Mouse (Mus musculus): Measurements from ENCODE around the gene Pole2. TPM values are rescaled to one million over a fixed set of nuclear protein-coding genes. Genes with fewer than 3 reads are reported as not detected.

Gene Pole2
- polyA plus RNA-seq, 2 experiments, result 26.3 to 37.1 TPM

GRCm38 (mm10) chr12:69241405-69241770 lies 13.4 kb upstream of the Pole2 start:
- Histone ChIP-seq H3K36me3 (ENCODE audit: control insufficient read depth, insufficient read depth, low read length) (no peaks in the 10 kb centered on the region), H3K9me3 (ENCODE audit: control insufficient read depth, low read length) (no peaks in the 10 kb centered on the region), H3K4me2 (replicated peaks; ENCODE audit: low read depth, low read length, severe bottlenecking) (peak overlapping the region; percentile 65), H3K4me1 (ENCODE audit: control insufficient read depth, insufficient read depth, low read length) (peaks cover 4% of the 10 kb centered on the region), H3K4me3 (replicated peaks; ENCODE audit: low read length) (peak overlapping the region; percentile 61), H3K27ac (replicated peaks; ENCODE audit: low read depth, low read length) (peak overlapping the region; percentile 73), H3K27me3 (ENCODE audit: control insufficient read depth, insufficient read depth, low read length) (no peaks in the 10 kb centered on the region), H3K9ac (ENCODE audit: low read depth, low read length, severe bottlenecking) (peak overlapping the region; percentile 89)
- WGBS, result 6% methylated on average over 3 of the region's 3 CpGs
- 0 out of 2 replicates have a peak, but pooled peaks have one; percentile 11 for ATAC-seq (ENCODE audit: low FRiP score, low read depth)
- no peak for DNase-seq (ENCODE audit: low spot score)
- TF ChIP-seq POLR2A (IDR thresholded peaks at IDR 0.05; ENCODE audit: borderline replicate concordance, extremely low read depth, insufficient read depth, insufficient read length), result no peak

- ATAC-seq (ENCODE audit: low FRiP score, low read depth) (no peak), DNase-seq (ENCODE audit: low spot score) (no peak)
- H3K9me3 ChIP-seq (ENCODE audit: control insufficient read depth, low read length), result no peaks in the 10 kb centered on the region
- H3K27ac ChIP-seq (replicated peaks; ENCODE audit: low read depth, low read length), result peak within 1 kb of the TSS; percentile 73
- H3K4me3 ChIP-seq (replicated peaks; ENCODE audit: low read length), result peak within 1 kb of the TSS; percentile 61
- peaks cover 4% of the 10 kb centered on the region for H3K4me1 ChIP-seq (ENCODE audit: control insufficient read depth, insufficient read depth, low read length)
- no peaks in the 10 kb centered on the region for H3K36me3 ChIP-seq (ENCODE audit: control insufficient read depth, insufficient read depth, low read length)
- TF ChIP-seq POLR2A (IDR thresholded peaks at IDR 0.05; ENCODE audit: borderline replicate concordance, extremely low read depth, insufficient read depth, insufficient read length), result no peak
- peak within 1 kb of the TSS; percentile 65 for H3K4me2 ChIP-seq (replicated peaks; ENCODE audit: low read depth, low read length, severe bottlenecking)
- 60% methylated on average over 6 of the region's 6 CpGs for WGBS
- H3K27me3 ChIP-seq (ENCODE audit: control insufficient read depth, insufficient read depth, low read length), result no peaks in the 10 kb centered on the region
- H3K9ac ChIP-seq (ENCODE audit: low read depth, low read length, severe bottlenecking), result peak within 1 kb of the TSS; percentile 89
Measured at GRCm38 (mm10) chr12:69240876-69241275, 12.9 kb upstream of the Pole2 start, which contains the start of gene Klhdc1. Gene Klhdc1, plus strand, starts transcription at chr12:69241176.

DNA sequence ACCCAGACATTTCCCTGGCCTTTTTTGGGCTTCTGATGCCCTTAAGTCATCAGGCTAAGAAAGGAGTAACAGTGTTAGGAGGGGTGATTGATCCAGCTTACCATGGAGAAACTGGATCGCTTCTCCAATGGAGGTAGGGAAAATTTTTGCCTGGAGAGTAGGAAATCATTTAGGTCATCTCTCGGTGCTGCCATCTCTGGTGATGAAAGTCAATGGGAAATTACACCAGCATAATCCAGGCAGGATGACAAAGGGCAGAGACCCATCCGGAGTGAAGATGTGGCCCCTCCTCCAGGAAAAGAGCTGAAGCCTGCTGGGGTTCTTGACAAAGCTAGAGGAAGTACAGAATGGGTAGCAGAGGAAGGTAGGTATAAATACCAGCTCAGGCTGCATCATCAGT lies 10.3 kb upstream of the Pole2 start:
- DNase-seq (ENCODE audit: low spot score) (no peak), ATAC-seq (ENCODE audit: low FRiP score, low read depth) (no peak)
- H3K27ac ChIP-seq (replicated peaks; ENCODE audit: low read depth, low read length), result no peak overlapping the region
- H3K4me1 ChIP-seq (ENCODE audit: control insufficient read depth, insufficient read depth, low read length), result peaks cover 4% of the 10 kb centered on the region
- H3K4me2 ChIP-seq (replicated peaks; ENCODE audit: low read depth, low read length, severe bottlenecking), result no peak overlapping the region
- 45% methylated on average over 3 of the region's 3 CpGs for WGBS
- no peak overlapping the region for H3K9ac ChIP-seq (ENCODE audit: low read depth, low read length, severe bottlenecking)
- H3K9me3 ChIP-seq (ENCODE audit: control insufficient read depth, low read length), result no peaks in the 10 kb centered on the region
- H3K36me3 ChIP-seq (ENCODE audit: control insufficient read depth, insufficient read depth, low read length), result no peaks in the 10 kb centered on the region
- no peak overlapping the region for H3K4me3 ChIP-seq (replicated peaks; ENCODE audit: low read length)
- TF ChIP-seq POLR2A (IDR thresholded peaks at IDR 0.05; ENCODE audit: borderline replicate concordance, extremely low read depth, insufficient read depth, insufficient read length), result no peak
- no peaks in the 10 kb centered on the region for H3K27me3 ChIP-seq (ENCODE audit: control insufficient read depth, insufficient read depth, low read length)

DNA sequence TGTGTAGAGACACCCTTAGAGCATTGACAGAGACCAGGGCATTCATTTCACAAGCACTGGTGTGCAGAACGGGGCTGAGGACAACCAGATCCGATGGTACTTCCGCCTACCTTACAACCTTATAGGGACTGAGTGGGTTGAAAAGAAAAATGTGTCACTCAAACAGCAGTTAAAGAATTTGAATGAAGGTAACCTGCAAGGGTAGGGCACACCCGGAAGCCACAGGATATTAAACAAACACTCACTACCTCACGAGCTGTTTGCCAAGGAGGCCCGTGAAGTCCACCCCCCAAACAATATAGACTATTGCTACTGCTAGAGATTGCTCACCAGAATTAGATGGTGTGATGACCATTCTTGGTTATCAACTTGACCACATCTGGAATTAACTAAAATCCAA lies 7.8 kb upstream of the Pole2 start:
- H3K27me3 ChIP-seq (ENCODE audit: control insufficient read depth, insufficient read depth, low read length), result no peaks in the 10 kb centered on the region
- H3K4me1 ChIP-seq (ENCODE audit: control insufficient read depth, insufficient read depth, low read length), result no peaks in the 10 kb centered on the region
- 91% methylated on average over 6 of the region's 6 CpGs for WGBS
- no peak overlapping the region for H3K9ac ChIP-seq (ENCODE audit: low read depth, low read length, severe bottlenecking)
- H3K4me2 ChIP-seq (replicated peaks; ENCODE audit: low read depth, low read length, severe bottlenecking), result no peak overlapping the region
- H3K27ac ChIP-seq (replicated peaks; ENCODE audit: low read depth, low read length), result no peak overlapping the region
- no peak for TF ChIP-seq POLR2A (IDR thresholded peaks at IDR 0.05; ENCODE audit: borderline replicate concordance, extremely low read depth, insufficient read depth, insufficient read length)
- no peaks in the 10 kb centered on the region for H3K36me3 ChIP-seq (ENCODE audit: control insufficient read depth, insufficient read depth, low read length)
- H3K9me3 ChIP-seq (ENCODE audit: control insufficient read depth, low read length), result no peaks in the 10 kb centered on the region
- no peak overlapping the region for H3K4me3 ChIP-seq (replicated peaks; ENCODE audit: low read length)
- DNase-seq (ENCODE audit: low spot score) (no peak), ATAC-seq (ENCODE audit: low FRiP score, low read depth) (no peak)

GRCm38 (mm10) chr12:69229251-69229650 lies 1.3 kb upstream of the Pole2 start:
- DNase-seq (ENCODE audit: low spot score) (no peak), ATAC-seq (ENCODE audit: low FRiP score, low read depth) (no peak)
- Histone ChIP-seq H3K4me1 (ENCODE audit: control insufficient read depth, insufficient read depth, low read length) (peaks cover 10% of the 10 kb centered on the region; the same call in 1 of the 2 replicates), H3K9me3 (ENCODE audit: control insufficient read depth, low read length) (no peaks in the 10 kb centered on the region), H3K36me3 (ENCODE audit: control insufficient read depth, insufficient read depth, low read length) (peaks cover 5% of the 10 kb centered on the region; the same call in 1 of the 2 replicates), H3K9ac (ENCODE audit: low read depth, low read length, severe bottlenecking) (no peak overlapping the region), H3K27ac (replicated peaks; ENCODE audit: low read depth, low read length) (no peak overlapping the region), H3K4me2 (replicated peaks; ENCODE audit: low read depth, low read length, severe bottlenecking) (no peak overlapping the region), H3K4me3 (replicated peaks; ENCODE audit: low read length) (no peak overlapping the region), H3K27me3 (ENCODE audit: control insufficient read depth, insufficient read depth, low read length) (no peaks in the 10 kb centered on the region)
- 65% methylated on average over 2 of the region's 2 CpGs for WGBS
- TF ChIP-seq POLR2A (IDR thresholded peaks at IDR 0.05; ENCODE audit: borderline replicate concordance, extremely low read depth, insufficient read depth, insufficient read length), result no peak

Data from limb, embryonic 14.5 days (tissue).